Mouse (Mus musculus) lung, postnatal 0 days (tissue): ENCODE measurements around the gene Ltb. TPM values are rescaled to one million over a fixed set of nuclear protein-coding genes. Genes with fewer than 3 reads are reported as not detected.

ENCODE experiments used
- ATAC-seq: fragments of 200-750 bp; cut with Nextera tagmentation; 2 replicates; pipeline ENCODE4 v1.8.0; 2017; ENCODE audit warnings: moderate library complexity
- DNase-seq: peaks from one replicate; pipeline ENCODE4 v3.0.0-alpha.2; 2016; ENCODE audit warnings: low spot score
- H3K27ac ChIP-seq: fragments of 300-500 bp; sonication (generic); 2 replicates; pipeline ENCODE4 v1.5.1; 2014; ENCODE audit warnings: antibody characterized with exemption, mild to moderate bottlenecking, low read length, mixed read lengths
- H3K27me3 ChIP-seq: fragments of 300-500 bp; sonication (generic); replicated peaks from 2 replicates; pipeline ENCODE4 v1.6.1; 2014; ENCODE audit warnings: low read length, mixed read lengths; ENCODE audit not compliant: insufficient read depth
- H3K36me3 ChIP-seq: fragments of 300-500 bp; sonication (generic); 2 replicates; pipeline ENCODE4 v1.6.1; 2014; ENCODE audit warnings: low read length, mixed read lengths; ENCODE audit not compliant: insufficient read depth
- H3K4me1 ChIP-seq: fragments of 300-500 bp; sonication (generic); 2 replicates; pipeline ENCODE4 v1.6.1; 2014; ENCODE audit warnings: antibody characterized with exemption, low read depth, low read length, mixed read lengths; ENCODE audit not compliant: insufficient read depth
- H3K4me2 ChIP-seq: fragments of 300-500 bp; sonication (generic); replicated peaks from 2 replicates; pipeline ENCODE4 v1.6.1; 2014; ENCODE audit warnings: low read depth, mild to moderate bottlenecking, low read length, moderate library complexity, mixed read lengths
- H3K4me3 ChIP-seq: fragments of 300-500 bp; sonication (generic); 2 replicates; pipeline ENCODE4 v1.5.1; 2014; ENCODE audit warnings: low read depth, low read length
- H3K9ac ChIP-seq: fragments of 300-500 bp; sonication (generic); replicated peaks from 2 replicates; pipeline ENCODE4 v1.6.1; 2014; ENCODE audit warnings: low read depth, mild to moderate bottlenecking
- H3K9me3 ChIP-seq: fragments of 300-500 bp; sonication (generic); 2 replicates; pipeline ENCODE4 v1.6.1; 2016; ENCODE audit warnings: low read length, mixed read lengths
- CTCF ChIP-seq: IDR thresholded peaks from 2 replicates; pipeline ENCODE4 v1.5.1; 2016; ENCODE audit warnings: antibody characterized with exemption, mild to moderate bottlenecking
- EP300 ChIP-seq: IDR thresholded peaks from 2 replicates; pipeline ENCODE4 v1.6.1; 2016; ENCODE audit warnings: antibody characterized with exemption, mild to moderate bottlenecking, control low read depth
- WGBS: fragments of 180-500 bp; shearing (Covaris S2); extraction: QIAGEN DNeasy Blood & Tissue Kit; methylation state at CpG from one replicate; pipeline ENCODE4 v1.1.7; 2014; 5-methylcytosine and 5-hydroxymethylcytosine counted together
- polyA plus RNA-seq: library from polyadenylated mRNA; unstranded; fragments of >200 nt; fragmentation: Nextera tagmentation; extraction: Ambion mirVana; gene quantifications from 2 replicates; pipeline ENCODE4 v1.2.1, GENCODE M21; 2015

Ltb gene
- polyA plus RNA-seq, 1 experiment from 2014 or later, result 2.3 TPM

GRCm38 (mm10) chr17:35168541-35169207, 25.6 kb upstream of the Ltb start:
- 17% methylated on average over 4 of the region's 4 CpGs for WGBS
- H3K27me3 ChIP-seq, result no peaks in the 10 kb centered on the region

GRCm38 (mm10) chr17:35172445-35173234, 21.6 kb upstream of the Ltb start:
- Histone ChIP-seq H3K27ac (no peak overlapping the region), H3K4me2 (no peak overlapping the region), H3K9me3 (no peaks in the 10 kb centered on the region), H3K9ac (no peak overlapping the region), H3K4me1 (no peaks in the 10 kb centered on the region), H3K27me3 (no peaks in the 10 kb centered on the region), H3K4me3 (no peak overlapping the region), H3K36me3 (no peaks in the 10 kb centered on the region)
- ATAC-seq, result no peak
- no peak for DNase-seq
- 61% methylated on average over 11 of the region's 11 CpGs for WGBS
- TF ChIP-seq EP300 (no peak), CTCF (no peak)

More at GRCm38 (mm10) chr17:35168541-35169207, 25.6 kb upstream of the Ltb start:
- Histone ChIP-seq H3K4me2 (no peak overlapping the region), H3K36me3 (no peaks in the 10 kb centered on the region), H3K9ac (no peak overlapping the region), H3K9me3 (no peaks in the 10 kb centered on the region), H3K4me1 (peaks cover 7% of the 10 kb centered on the region; the same call in 1 of the 2 replicates), H3K27ac (no peak overlapping the region), H3K4me3 (no peak overlapping the region)
- ATAC-seq, result no peak
- TF ChIP-seq CTCF (peak; percentile 76), EP300 (no peak)
- DNase-seq, result peak; percentile 82

- Histone ChIP-seq H3K27me3 (no peaks in the 10 kb centered on the region), H3K4me3 (no peak overlapping the region), H3K27ac (no peak overlapping the region), H3K4me2 (no peak overlapping the region), H3K4me1 (no peaks in the 10 kb centered on the region), H3K9ac (no peak overlapping the region), H3K9me3 (no peaks in the 10 kb centered on the region), H3K36me3 (no peaks in the 10 kb centered on the region)
- TF ChIP-seq CTCF, result no peak
- TF ChIP-seq EP300, result no peak
- 49% methylated on average over 3 of the region's 3 CpGs for WGBS
- DNase-seq (no peak), ATAC-seq (no peak)
Measured at GRCm38 (mm10) chr17:35173329-35173728, 20.9 kb upstream of the Ltb start.

- no peak overlapping the region for H3K4me3 ChIP-seq
- ATAC-seq (no peak), DNase-seq (no peak)
- H3K27me3 ChIP-seq, result no peaks in the 10 kb centered on the region
- H3K4me1 ChIP-seq, result no peaks in the 10 kb centered on the region
- no peak overlapping the region for H3K27ac ChIP-seq
- 45% methylated on average over 8 of the region's 8 CpGs for WGBS
- no peak for TF ChIP-seq EP300
- no peak for TF ChIP-seq CTCF
- no peaks in the 10 kb centered on the region for H3K36me3 ChIP-seq
- no peak overlapping the region for H3K4me2 ChIP-seq
- H3K9me3 ChIP-seq, result no peaks in the 10 kb centered on the region
- H3K9ac ChIP-seq, result no peak overlapping the region
Measured at GRCm38 (mm10) chr17:35174201-35174977, 19.9 kb upstream of the Ltb start.

GRCm38 (mm10) chr17:35175382-35175781, 18.9 kb upstream of the Ltb start:
- DNase-seq, result no peak
- TF ChIP-seq EP300 (no peak), CTCF (no peak)
- Histone ChIP-seq H3K36me3 (no peaks in the 10 kb centered on the region), H3K9ac (no peak overlapping the region), H3K27ac (no peak overlapping the region), H3K4me1 (no peaks in the 10 kb centered on the region), H3K9me3 (no peaks in the 10 kb centered on the region), H3K4me3 (no peak overlapping the region), H3K27me3 (no peaks in the 10 kb centered on the region), H3K4me2 (no peak overlapping the region)
- 73% methylated on average over 6 of the region's 6 CpGs for WGBS
- no peak for ATAC-seq

GRCm38 (mm10) chr17:35175968-35176367, 18.3 kb upstream of the Ltb start, which contains the start of gene Aif1:
Gene Aif1, minus strand, starts transcription at chr17:35176068.
- 55% methylated on average over 2 of the region's 2 CpGs for WGBS
- no peaks in the 10 kb centered on the region for H3K4me1 ChIP-seq
- DNase-seq (no peak), ATAC-seq (no peak)
- no peak within 1 kb of the TSS for H3K9ac ChIP-seq
- no peak within 1 kb of the TSS for H3K4me3 ChIP-seq
- no peaks in the 10 kb centered on the region for H3K27me3 ChIP-seq
- no peak within 1 kb of the TSS for H3K27ac ChIP-seq
- H3K36me3 ChIP-seq, result no peaks in the 10 kb centered on the region
- no peaks in the 10 kb centered on the region for H3K9me3 ChIP-seq
- no peak within 1 kb of the TSS for H3K4me2 ChIP-seq
- TF ChIP-seq EP300 (no peak), CTCF (no peak)
